Mouse (Mus musculus) left cerebral cortex, postnatal 25 days (tissue): ENCODE measurements around the gene Uvrag. TPM values are rescaled to one million over a fixed set of nuclear protein-coding genes. Genes with fewer than 3 reads are reported as not detected.

ENCODE experiments used
- DNase-seq, 2 experiments: peaks; one replicate each; pipeline ENCODE4 v3.0.0; 2022; ENCODE audit warnings: low spot score in 2 of 2, mixed read lengths in 1 of 2
- intact Hi-C: fragments of 180-260 bp; cut with DNase I; formaldehyde crosslinking; loops from one replicate; pipeline ENCODE4 v1.15.1; 2025
- total RNA-seq, 2 experiments: library from RNA; stranded (reverse); gene quantifications; 2 replicates each; pipeline ENCODE4 v1.2.3; 2021

The Uvrag gene
- total RNA-seq, 2 experiments from 2014 or later = 50.9 to 56.3 TPM

- intact Hi-C loops = no loop called here
- DNase-seq = no peak
Measured at GRCm38 (mm10) chr7:99041818-99042217, 99.1 kb downstream of the Uvrag start.

GRCm38 (mm10) chr7:99039912-99040311 is 101.0 kb downstream of the Uvrag start:
- intact Hi-C loops = no loop called here
- DNase-seq = peak in 1 of 2 experiments; percentile 58

- intact Hi-C loops = no loop called here
- DNase-seq = no peak
Measured at GRCm38 (mm10) chr7:99036284-99036683, 104.7 kb downstream of the Uvrag start.

GRCm38 (mm10) chr7:99034909-99035308 is 106.0 kb downstream of the Uvrag start:
- no peak for DNase-seq
- intact Hi-C loops = no loop called here

- intact Hi-C loops = no loop called here
- DNase-seq = no peak
Measured at GRCm38 (mm10) chr7:99033838-99034237, 107.1 kb downstream of the Uvrag start.

- DNase-seq = no peak
- intact Hi-C loops = no loop called here
Measured at GRCm38 (mm10) chr7:99033314-99033713, 107.6 kb downstream of the Uvrag start.

GRCm38 (mm10) chr7:99032051-99032450 is 108.9 kb downstream of the Uvrag start:
- intact Hi-C loops = no loop called here
- no peak for DNase-seq

GRCm38 (mm10) chr7:99028108-99028507 is 112.8 kb downstream of the Uvrag start:
- DNase-seq = no peak
- intact Hi-C loops = no loop called here

- DNase-seq = peak in 1 of 2 experiments; percentile 31
- intact Hi-C loops = no loop called here
Measured at GRCm38 (mm10) chr7:99027185-99027584, 113.8 kb downstream of the Uvrag start.

- no peak for DNase-seq
- intact Hi-C loops = no loop called here
Measured at GRCm38 (mm10) chr7:99025989-99026388, 115.0 kb downstream of the Uvrag start.

GRCm38 (mm10) chr7:99025265-99025664 is 115.7 kb downstream of the Uvrag start:
- intact Hi-C loops = no loop called here
- DNase-seq = no peak

- no peak for DNase-seq
- intact Hi-C loops = no loop called here
Measured at GRCm38 (mm10) chr7:99024791-99025190, 116.2 kb downstream of the Uvrag start.

- intact Hi-C loops = no loop called here
- DNase-seq = peak; percentile 17 to 71
Measured at GRCm38 (mm10) chr7:99023931-99024330, 117.0 kb downstream of the Uvrag start.

- intact Hi-C loops = no loop called here
- no peak for DNase-seq
Measured at GRCm38 (mm10) chr7:99021277-99021676, 119.7 kb downstream of the Uvrag start.

GRCm38 (mm10) chr7:99020353-99020752 is 120.6 kb downstream of the Uvrag start:
- intact Hi-C loops = no loop called here

GRCm38 (mm10) chr7:99017224-99017844 is 123.6 kb downstream of the Uvrag start:
- intact Hi-C loops = no loop called here
- no peak for DNase-seq

More at GRCm38 (mm10) chr7:99020353-99020752, 120.6 kb downstream of the Uvrag start:
- no peak for DNase-seq

GRCm38 (mm10) chr7:99015914-99016313 is 125.0 kb downstream of the Uvrag start:
- DNase-seq = no peak
- intact Hi-C loops = no loop called here

- intact Hi-C loops = no loop called here
- DNase-seq = peak; percentile 36 to 65
Measured at GRCm38 (mm10) chr7:99015419-99015818, 125.5 kb downstream of the Uvrag start.

GRCm38 (mm10) chr7:99014620-99015019 is 126.3 kb downstream of the Uvrag start:
- intact Hi-C loops = no loop called here
- no peak for DNase-seq

GRCm38 (mm10) chr7:99007506-99008354 is 133.2 kb downstream of the Uvrag start:
- DNase-seq = no peak
- intact Hi-C loops = no loop called here

GRCm38 (mm10) chr7:99003231-99003630 is 137.7 kb downstream of the Uvrag start:
- intact Hi-C loops = no loop called here
- DNase-seq = no peak
